Mouse (Mus musculus) intestine, embryonic 16.5 days (tissue): ENCODE results near the gene Rrn3. TPM values are rescaled to one million over a fixed set of nuclear protein-coding genes. Genes with fewer than 3 reads are reported as not detected.
A peak's percentile ranks its signal among the peaks of the same experiment; 100 is the strongest.
"Not testable (repeated sequence)": the region's sequence is repeated elsewhere in the genome, so short reads cannot be mapped to it uniquely, and the experiment has no call there.

Source experiments
- ATAC-seq: fragments of 200-750 bp; cut with Nextera tagmentation; 2 replicates; pipeline ENCODE4 v1.8.0; 2017; ENCODE audit warnings: moderate TSS enrichment, moderate library complexity
- H3K27ac ChIP-seq: fragments of 300-500 bp; sonication (generic); 2 replicates; pipeline ENCODE4 v1.5.1; 2014; ENCODE audit warnings: mild to moderate bottlenecking, low read length
- H3K27me3 ChIP-seq: fragments of 300-500 bp; sonication (generic); replicated peaks from 2 replicates; pipeline ENCODE4 v1.6.1; 2014; ENCODE audit warnings: low read length, control low read depth, mixed read lengths; ENCODE audit not compliant: control insufficient read depth, insufficient read depth
- H3K36me3 ChIP-seq: fragments of 300-500 bp; sonication (generic); 2 replicates; pipeline ENCODE4 v1.6.1; 2014; ENCODE audit warnings: low read length, control low read depth; ENCODE audit not compliant: control insufficient read depth, insufficient read depth
- H3K4me1 ChIP-seq: fragments of 300-500 bp; sonication (generic); 2 replicates; pipeline ENCODE4 v1.6.1; 2014; ENCODE audit warnings: low read length, control low read depth, mixed read lengths; ENCODE audit not compliant: control insufficient read depth, insufficient read depth
- H3K4me2 ChIP-seq: fragments of 300-500 bp; sonication (generic); 2 replicates; pipeline ENCODE4 v1.6.1; 2014; ENCODE audit warnings: low read depth, low read length, control low read depth
- H3K4me3 ChIP-seq: fragments of 300-500 bp; sonication (generic); 2 replicates; pipeline ENCODE4 v1.5.1; 2014; ENCODE audit warnings: mild to moderate bottlenecking, low read length
- H3K9ac ChIP-seq: fragments of 300-500 bp; sonication (generic); 2 replicates; pipeline ENCODE4 v1.6.1; 2014; ENCODE audit warnings: low read depth, low read length
- H3K9me3 ChIP-seq: fragments of 300-500 bp; sonication (generic); 2 replicates; pipeline ENCODE4 v1.6.1; 2016; ENCODE audit warnings: low read length, control low read depth; ENCODE audit not compliant: control insufficient read depth
- WGBS: fragments of 180-500 bp; shearing (Covaris S2); extraction: QIAGEN DNeasy Blood & Tissue Kit; methylation state at CpG from one replicate; pipeline ENCODE4 v1.1.7; 2014; 5-methylcytosine and 5-hydroxymethylcytosine counted together
- polyA plus RNA-seq: library from polyadenylated mRNA; unstranded; fragments of >200 nt; fragmentation: Nextera tagmentation; extraction: Ambion mirVana; gene quantifications from 2 replicates; pipeline ENCODE4 v1.2.1, GENCODE M21; 2015

Rrn3 gene
- polyA plus RNA-seq, 1 experiment from 2014 or later = 46.1 TPM

GRCm38 (mm10) chr16:13772051-13772450 lies 8.5 kb upstream of the Rrn3 start:
- not testable (repeated sequence) for H3K4me1 ChIP-seq, H3K9ac ChIP-seq, H3K4me2 ChIP-seq, H3K9me3 ChIP-seq, H3K27me3 ChIP-seq, H3K36me3 ChIP-seq, H3K27ac ChIP-seq, ATAC-seq, H3K4me3 ChIP-seq
- 81% methylated on average over 5 of the region's 5 CpGs for WGBS

GRCm38 (mm10) chr16:13774011-13774410 lies 6.5 kb upstream of the Rrn3 start:
- H3K27me3 ChIP-seq, H3K9me3 ChIP-seq, ATAC-seq, H3K4me3 ChIP-seq, H3K4me1 ChIP-seq, H3K9ac ChIP-seq, H3K4me2 ChIP-seq, H3K27ac ChIP-seq, H3K36me3 ChIP-seq: not testable (repeated sequence)
- WGBS = 71% methylated on average over 2 of the region's 2 CpGs

GRCm38 (mm10) chr16:13774651-13775050 lies 5.9 kb upstream of the Rrn3 start:
- H3K27me3 ChIP-seq, H3K9me3 ChIP-seq, H3K4me3 ChIP-seq, H3K9ac ChIP-seq, H3K4me2 ChIP-seq, H3K36me3 ChIP-seq, H3K4me1 ChIP-seq, H3K27ac ChIP-seq, ATAC-seq: not testable (repeated sequence)
- WGBS = 84% methylated on average over 3 of the region's 3 CpGs

- ATAC-seq = peak; percentile 42; the same call in 1 of the 2 replicates
- 0 out of 2 replicates have a peak, but pooled peaks cover 3% of the 10 kb centered on the region for H3K9me3 ChIP-seq
- H3K4me2 ChIP-seq = peak overlapping the region; percentile 72
- H3K4me1 ChIP-seq = peaks cover 9% of the 10 kb centered on the region
- 0 out of 2 replicates have a peak, but pooled peaks cover 2% of the 10 kb centered on the region for H3K36me3 ChIP-seq
- H3K27me3 ChIP-seq = no peaks in the 10 kb centered on the region
- H3K27ac ChIP-seq = no peak overlapping the region
- peak overlapping the region; percentile 93 for H3K9ac ChIP-seq
- H3K4me3 ChIP-seq = peak overlapping the region; percentile 99
- 28% methylated on average over 8 of the region's 8 CpGs for WGBS
These were observed 708 bp downstream of the Rrn3 start for GRCm38 (mm10) chr16:13781216-13781615.

- Histone ChIP-seq H3K9me3 (no peaks in the 10 kb centered on the region), H3K36me3 (0 out of 2 replicates have a peak, but pooled peaks cover 5% of the 10 kb centered on the region), H3K4me1 (peaks cover 5% of the 10 kb centered on the region; the same call in 1 of the 2 replicates), H3K27me3 (no peaks in the 10 kb centered on the region), H3K4me3 (no peak overlapping the region), H3K4me2 (no peak overlapping the region), H3K9ac (no peak overlapping the region), H3K27ac (no peak overlapping the region)
- no peak; the same call in 1 of the 2 replicates for ATAC-seq
- 84% methylated on average over 3 of the region's 3 CpGs for WGBS
These were observed 5.4 kb downstream of the Rrn3 start for GRCm38 (mm10) chr16:13785932-13786331.

GRCm38 (mm10) chr16:13793441-13793840 lies 12.9 kb downstream of the Rrn3 start:
- not testable (repeated sequence) for H3K4me1 ChIP-seq, H3K4me2 ChIP-seq, H3K27me3 ChIP-seq, H3K27ac ChIP-seq, H3K4me3 ChIP-seq, ATAC-seq, H3K9me3 ChIP-seq, H3K9ac ChIP-seq
- peaks cover 20% of the 10 kb centered on the region for H3K36me3 ChIP-seq
- WGBS = 88% methylated on average over 2 of the region's 2 CpGs

- no peak overlapping the region for H3K4me2 ChIP-seq
- peaks cover 25% of the 10 kb centered on the region for H3K36me3 ChIP-seq
- 90% methylated on average over 5 of the region's 5 CpGs for WGBS
- H3K9me3 ChIP-seq = no peaks in the 10 kb centered on the region
- H3K27me3 ChIP-seq = no peaks in the 10 kb centered on the region
- ATAC-seq = no peak
- H3K27ac ChIP-seq = no peak overlapping the region
- H3K4me3 ChIP-seq = no peak overlapping the region
- no peaks in the 10 kb centered on the region for H3K4me1 ChIP-seq
- H3K9ac ChIP-seq = no peak overlapping the region
These were observed 16.3 kb downstream of the Rrn3 start for GRCm38 (mm10) chr16:13796746-13797175.

GRCm38 (mm10) chr16:13801231-13801630 lies 20.7 kb downstream of the Rrn3 start:
- 89% methylated on average over 4 of the region's 4 CpGs for WGBS

GRCm38 (mm10) chr16:13804666-13805065 lies 24.2 kb downstream of the Rrn3 start:
- no peak for ATAC-seq
- Histone ChIP-seq H3K4me3 (no peak overlapping the region), H3K4me1 (no peaks in the 10 kb centered on the region), H3K9me3 (no peaks in the 10 kb centered on the region), H3K9ac (no peak overlapping the region), H3K27me3 (no peaks in the 10 kb centered on the region), H3K4me2 (no peak overlapping the region), H3K27ac (no peak overlapping the region), H3K36me3 (peaks cover 25% of the 10 kb centered on the region)
- WGBS = 83% methylated on average over 5 of the region's 5 CpGs

More at GRCm38 (mm10) chr16:13801231-13801630, 20.7 kb downstream of the Rrn3 start:
- H3K4me1 ChIP-seq = no peaks in the 10 kb centered on the region
- no peak overlapping the region for H3K9ac ChIP-seq
- H3K4me2 ChIP-seq = no peak overlapping the region
- H3K4me3 ChIP-seq = no peak overlapping the region
- ATAC-seq = no peak
- H3K27me3 ChIP-seq = no peaks in the 10 kb centered on the region
- H3K27ac ChIP-seq = no peak overlapping the region
- H3K36me3 ChIP-seq = peaks cover 22% of the 10 kb centered on the region
- no peaks in the 10 kb centered on the region for H3K9me3 ChIP-seq

GRCm38 (mm10) chr16:13807616-13808015 lies 27.1 kb downstream of the Rrn3 start:
- no peaks in the 10 kb centered on the region for H3K4me1 ChIP-seq
- peaks cover 29% of the 10 kb centered on the region for H3K36me3 ChIP-seq
- ATAC-seq = no peak
- H3K4me2 ChIP-seq = no peak overlapping the region
- no peaks in the 10 kb centered on the region for H3K9me3 ChIP-seq
- no peaks in the 10 kb centered on the region for H3K27me3 ChIP-seq
- H3K9ac ChIP-seq = no peak overlapping the region
- H3K4me3 ChIP-seq = no peak overlapping the region
- 94% methylated on average over 4 of the region's 4 CpGs for WGBS
- H3K27ac ChIP-seq = no peak overlapping the region
